Mouse (Mus musculus): ENCODE data around the gene Cds1. TPM values are rescaled to one million over a fixed set of nuclear protein-coding genes. Genes with fewer than 3 reads are reported as not detected.

Gene Cds1
- polyA plus RNA-seq, 1 experiment from 2014 or later: 7.2 TPM

- no peak overlapping the region for H3K4me3 ChIP-seq (ENCODE audit: low read depth, low read length)
- no peaks in the 10 kb centered on the region for H3K27me3 ChIP-seq (ENCODE audit: control insufficient read depth, insufficient read depth, low read length)
- no peak overlapping the region for H3K27ac ChIP-seq (ENCODE audit: low read depth, low read length)
- WGBS: 96% methylated on average over 2 of the region's 2 CpGs
- no peaks in the 10 kb centered on the region for H3K4me1 ChIP-seq (ENCODE audit: control insufficient read depth, insufficient read depth, low read length)
- no peak overlapping the region for H3K4me2 ChIP-seq (ENCODE audit: low read depth, low read length)
- H3K9me3 ChIP-seq (ENCODE audit: control insufficient read depth, low read length): no peaks in the 10 kb centered on the region
- H3K36me3 ChIP-seq (ENCODE audit: control insufficient read depth, insufficient read depth, low read length): no peaks in the 10 kb centered on the region
- H3K9ac ChIP-seq (replicated peaks; ENCODE audit: low read depth, low read length): no peak overlapping the region
- ATAC-seq (ENCODE audit: low read depth): no peak
Observed at GRCm38 (mm10) chr5:101784787-101785186, 19.9 kb downstream of the Cds1 start.

- Histone ChIP-seq H3K4me2 (ENCODE audit: low read depth, low read length) (no peak overlapping the region), H3K36me3 (ENCODE audit: control insufficient read depth, insufficient read depth, low read length) (no peaks in the 10 kb centered on the region), H3K9ac (replicated peaks; ENCODE audit: low read depth, low read length) (no peak overlapping the region), H3K4me3 (ENCODE audit: low read depth, low read length) (no peak overlapping the region), H3K9me3 (ENCODE audit: control insufficient read depth, low read length) (no peaks in the 10 kb centered on the region), H3K27me3 (ENCODE audit: control insufficient read depth, insufficient read depth, low read length) (no peaks in the 10 kb centered on the region), H3K27ac (ENCODE audit: low read depth, low read length) (no peak overlapping the region), H3K4me1 (ENCODE audit: control insufficient read depth, insufficient read depth, low read length) (no peaks in the 10 kb centered on the region)
- no peak for ATAC-seq (ENCODE audit: low read depth)
- WGBS: 50% methylated on average over 4 of the region's 4 CpGs
Observed at GRCm38 (mm10) chr5:101785921-101786614, 21.1 kb downstream of the Cds1 start.

GRCm38 (mm10) chr5:101789770-101790169, 24.8 kb downstream of the Cds1 start:
- H3K36me3 ChIP-seq (ENCODE audit: control insufficient read depth, insufficient read depth, low read length): no peaks in the 10 kb centered on the region
- H3K9ac ChIP-seq (replicated peaks; ENCODE audit: low read depth, low read length): no peak overlapping the region
- no peak overlapping the region for H3K27ac ChIP-seq (ENCODE audit: low read depth, low read length)
- no peak overlapping the region for H3K4me3 ChIP-seq (ENCODE audit: low read depth, low read length)
- H3K4me1 ChIP-seq (ENCODE audit: control insufficient read depth, insufficient read depth, low read length): no peaks in the 10 kb centered on the region
- ATAC-seq (ENCODE audit: low read depth): no peak
- H3K4me2 ChIP-seq (ENCODE audit: low read depth, low read length): no peak overlapping the region
- H3K27me3 ChIP-seq (ENCODE audit: control insufficient read depth, insufficient read depth, low read length): no peaks in the 10 kb centered on the region
- no peaks in the 10 kb centered on the region for H3K9me3 ChIP-seq (ENCODE audit: control insufficient read depth, low read length)

GRCm38 (mm10) chr5:101790560-101790959, 25.6 kb downstream of the Cds1 start:
- no peaks in the 10 kb centered on the region for H3K9me3 ChIP-seq (ENCODE audit: control insufficient read depth, low read length)

GRCm38 (mm10) chr5:101792665-101793064, 27.7 kb downstream of the Cds1 start:
- WGBS: 84% methylated on average over 4 of the region's 4 CpGs
- H3K27me3 ChIP-seq (ENCODE audit: control insufficient read depth, insufficient read depth, low read length): no peaks in the 10 kb centered on the region

More at GRCm38 (mm10) chr5:101790560-101790959, 25.6 kb downstream of the Cds1 start:
- no peak overlapping the region for H3K4me2 ChIP-seq (ENCODE audit: low read depth, low read length)
- H3K27ac ChIP-seq (ENCODE audit: low read depth, low read length): no peak overlapping the region
- H3K27me3 ChIP-seq (ENCODE audit: control insufficient read depth, insufficient read depth, low read length): no peaks in the 10 kb centered on the region
- no peak overlapping the region for H3K4me3 ChIP-seq (ENCODE audit: low read depth, low read length)
- no peaks in the 10 kb centered on the region for H3K4me1 ChIP-seq (ENCODE audit: control insufficient read depth, insufficient read depth, low read length)
- no peak overlapping the region for H3K9ac ChIP-seq (replicated peaks; ENCODE audit: low read depth, low read length)
- no peaks in the 10 kb centered on the region for H3K36me3 ChIP-seq (ENCODE audit: control insufficient read depth, insufficient read depth, low read length)
- no peak for ATAC-seq (ENCODE audit: low read depth)
- WGBS: 58% methylated on average over 5 of the region's 5 CpGs

GRCm38 (mm10) chr5:101801891-101802290, 37.0 kb downstream of the Cds1 start:
- H3K4me1 ChIP-seq (ENCODE audit: control insufficient read depth, insufficient read depth, low read length): no peaks in the 10 kb centered on the region
- H3K27ac ChIP-seq (ENCODE audit: low read depth, low read length): no peak overlapping the region
- no peak for ATAC-seq (ENCODE audit: low read depth)
- no peak overlapping the region for H3K9ac ChIP-seq (replicated peaks; ENCODE audit: low read depth, low read length)
- H3K27me3 ChIP-seq (ENCODE audit: control insufficient read depth, insufficient read depth, low read length): no peaks in the 10 kb centered on the region
- no peaks in the 10 kb centered on the region for H3K9me3 ChIP-seq (ENCODE audit: control insufficient read depth, low read length)
- no peak overlapping the region for H3K4me3 ChIP-seq (ENCODE audit: low read depth, low read length)
- WGBS: 70% methylated on average over 2 of the region's 2 CpGs
- no peaks in the 10 kb centered on the region for H3K36me3 ChIP-seq (ENCODE audit: control insufficient read depth, insufficient read depth, low read length)
- no peak overlapping the region for H3K4me2 ChIP-seq (ENCODE audit: low read depth, low read length)

More at GRCm38 (mm10) chr5:101792665-101793064, 27.7 kb downstream of the Cds1 start:
- Histone ChIP-seq H3K36me3 (ENCODE audit: control insufficient read depth, insufficient read depth, low read length) (no peaks in the 10 kb centered on the region), H3K4me3 (ENCODE audit: low read depth, low read length) (no peak overlapping the region), H3K4me1 (ENCODE audit: control insufficient read depth, insufficient read depth, low read length) (no peaks in the 10 kb centered on the region), H3K4me2 (ENCODE audit: low read depth, low read length) (no peak overlapping the region), H3K9me3 (ENCODE audit: control insufficient read depth, low read length) (no peaks in the 10 kb centered on the region), H3K9ac (replicated peaks; ENCODE audit: low read depth, low read length) (no peak overlapping the region), H3K27ac (ENCODE audit: low read depth, low read length) (no peak overlapping the region)
- no peak for ATAC-seq (ENCODE audit: low read depth)

- no peak overlapping the region for H3K4me3 ChIP-seq (ENCODE audit: low read depth, low read length)
- no peaks in the 10 kb centered on the region for H3K9me3 ChIP-seq (ENCODE audit: control insufficient read depth, low read length)
- no peak overlapping the region for H3K27ac ChIP-seq (ENCODE audit: low read depth, low read length)
- H3K4me2 ChIP-seq (ENCODE audit: low read depth, low read length): no peak overlapping the region
- H3K9ac ChIP-seq (replicated peaks; ENCODE audit: low read depth, low read length): no peak overlapping the region
- 73% methylated on average over 9 of the region's 9 CpGs for whole genome bisulfite sequencing
- H3K36me3 ChIP-seq (ENCODE audit: control insufficient read depth, insufficient read depth, low read length): no peaks in the 10 kb centered on the region
- no peak for ATAC-seq (ENCODE audit: low read depth)
- H3K4me1 ChIP-seq (ENCODE audit: control insufficient read depth, insufficient read depth, low read length): no peaks in the 10 kb centered on the region
- H3K27me3 ChIP-seq (ENCODE audit: control insufficient read depth, insufficient read depth, low read length): no peaks in the 10 kb centered on the region
Observed at GRCm38 (mm10) chr5:101802358-101803022, 37.6 kb downstream of the Cds1 start.

GRCm38 (mm10) chr5:101811296-101812169, 46.6 kb downstream of the Cds1 start:
- H3K27ac ChIP-seq (ENCODE audit: low read depth, low read length): no peak overlapping the region
- no peak for ATAC-seq (ENCODE audit: low read depth)
- H3K9ac ChIP-seq (replicated peaks; ENCODE audit: low read depth, low read length): no peak overlapping the region
- H3K4me1 ChIP-seq (ENCODE audit: control insufficient read depth, insufficient read depth, low read length): no peaks in the 10 kb centered on the region
- H3K36me3 ChIP-seq (ENCODE audit: control insufficient read depth, insufficient read depth, low read length): no peaks in the 10 kb centered on the region
- H3K9me3 ChIP-seq (ENCODE audit: control insufficient read depth, low read length): no peaks in the 10 kb centered on the region
- no peaks in the 10 kb centered on the region for H3K27me3 ChIP-seq (ENCODE audit: control insufficient read depth, insufficient read depth, low read length)
- H3K4me3 ChIP-seq (ENCODE audit: low read depth, low read length): no peak overlapping the region
- 91% methylated on average over 6 of the region's 6 CpGs for WGBS
- no peak overlapping the region for H3K4me2 ChIP-seq (ENCODE audit: low read depth, low read length)

- H3K27ac ChIP-seq (ENCODE audit: low read depth, low read length): no peak overlapping the region
- H3K36me3 ChIP-seq (ENCODE audit: control insufficient read depth, insufficient read depth, low read length): no peaks in the 10 kb centered on the region
- H3K4me2 ChIP-seq (ENCODE audit: low read depth, low read length): no peak overlapping the region
- H3K9ac ChIP-seq (replicated peaks; ENCODE audit: low read depth, low read length): no peak overlapping the region
- H3K27me3 ChIP-seq (ENCODE audit: control insufficient read depth, insufficient read depth, low read length): no peaks in the 10 kb centered on the region
- H3K4me3 ChIP-seq (ENCODE audit: low read depth, low read length): no peak overlapping the region
- WGBS: 66% methylated on average over 7 of the region's 7 CpGs
- H3K4me1 ChIP-seq (ENCODE audit: control insufficient read depth, insufficient read depth, low read length): no peaks in the 10 kb centered on the region
- H3K9me3 ChIP-seq (ENCODE audit: control insufficient read depth, low read length): no peaks in the 10 kb centered on the region
- no peak for ATAC-seq (ENCODE audit: low read depth)
Observed at GRCm38 (mm10) chr5:101816822-101817221, 51.9 kb downstream of the Cds1 start.

Data from neural tube, embryonic 14.5 days (tissue).